ENCODE assay signal across 11 mouse cellular contexts in the genomic region with DNA sequence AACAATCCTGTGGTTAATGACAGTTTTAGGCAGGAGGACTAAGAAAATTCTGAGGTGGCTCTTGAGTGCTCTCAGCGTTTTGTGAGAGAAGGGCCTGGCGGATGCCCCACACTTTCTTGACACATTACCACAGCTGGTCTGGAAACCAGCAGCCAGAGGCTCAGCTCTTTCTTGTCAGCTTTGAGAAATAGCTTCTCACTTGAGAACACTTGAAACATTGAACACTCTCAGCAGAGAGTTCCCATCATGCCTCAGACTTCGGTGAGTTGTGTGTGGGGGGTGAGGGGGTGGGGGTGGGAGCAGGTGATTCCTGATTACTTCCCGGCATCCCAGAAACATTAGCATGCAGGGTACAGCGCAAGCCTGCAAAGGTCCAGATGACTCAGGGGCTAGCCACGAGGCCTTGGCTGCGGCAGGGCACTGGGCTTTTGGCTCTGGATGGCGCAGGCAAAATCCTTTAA.
DNase-seq lines count a peak whose midpoint lies in the region; ATAC-seq and TF ChIP-seq lines count a peak whose summit lies in the region.
"Had no signal": no experiment of that assay in that cellular context is flagged by ENCODE, and none has a peak within 500 bp of the region (broad histone marks: within the 10 kb centered on the region; RNA-seq: fewer than 3 reads in every experiment).

No protein-coding gene starts in this region.

- peak; percentile 45 for ATAC-seq in lung, embryonic 14.5 days (ENCODE audit: insufficient read depth)
- ATAC-seq in inflammation-experienced regulatory T-cells, adult 6 months, result no peak
- ATAC-seq: intestine, embryonic 16.5 days; liver, postnatal 0 days had no signal

- intact Hi-C loops in left cerebral cortex, adult 2 months (cut with DNase I), result no loop called here
- intact Hi-C loops in left cerebral cortex, postnatal 25 days (cut with DNase I), result loop anchor here (10.0 kb wide), 1 partner anchor 229 kb away; a partner anchor contains a TSS

- TF ChIP-seq POLR2A in kidney, adult 2 months (IDR thresholded peaks at IDR 0.05; ENCODE audit: low read depth, low read length), result no peak

- no peak for TF ChIP-seq CTCF in left cerebral cortex, adult 2 months (IDR thresholded peaks at IDR 0.05)
- TF ChIP-seq CTCF in lung, embryonic 14.5 days (IDR thresholded peaks at IDR 0.05; ENCODE audit: low read depth), result no peak
- no peak for TF ChIP-seq CTCF in kidney, adult 2 months (conservative IDR thresholded peaks at IDR 0.05; ENCODE audit: insufficient read depth, insufficient read length, low read depth, low read length)

- H3K27ac ChIP-seq in left cerebral cortex, adult 2 months, result peak overlapping the region; percentile 55
- H3K27ac ChIP-seq in lung, embryonic 14.5 days (ENCODE audit: low read depth), result peak overlapping the region; percentile 42
- H3K27ac ChIP-seq in kidney, adult 2 months (ENCODE audit: insufficient read depth, low read depth, low read length), result no peak overlapping the region

- no peak overlapping the region for H3K9ac ChIP-seq in lung, embryonic 14.5 days
- H3K9ac ChIP-seq: liver, postnatal 0 days had no signal

- no peaks in the 10 kb centered on the region for H3K27me3 ChIP-seq in lung, embryonic 14.5 days (ENCODE audit: insufficient read depth, low read length)
- H3K27me3 ChIP-seq in kidney, adult 2 months (replicated peaks; ENCODE audit: control insufficient read depth, insufficient read depth, low read length), result no peaks in the 10 kb centered on the region

- WGBS in lung, embryonic 14.5 days, result 28% methylated on average over 8 of the region's 8 CpGs
- 59% methylated on average over 8 of the region's 8 CpGs for WGBS in kidney, adult 2 months

- peak; percentile 27 for DNase-seq in embryo, embryonic 10.5 days (ENCODE audit: low spot score)
- no peak for DNase-seq in embryo, embryonic 10 days (ENCODE audit: low spot score)
- DNase-seq in left cerebral cortex, adult 2 months (ENCODE audit: extremely low spot score in 1 of 2, low spot score in 2 of 2), result no peak
- no peak for DNase-seq in left cerebral cortex, postnatal 25 days (ENCODE audit: low spot score in 2 of 2)
- DNase-seq in lung, embryonic 14.5 days, result peak; percentile 73
- DNase-seq in kidney, adult 2 months, result no peak
- no peak for DNase-seq in right cerebral cortex, postnatal 10 days (ENCODE audit: low spot score in 2 of 2)
- DNase-seq: B cell, adult 2 months; liver, postnatal 0 days had no signal

- H3K4me2 ChIP-seq in lung, embryonic 14.5 days, result no peak overlapping the region

- H3K9me3 ChIP-seq in lung, embryonic 14.5 days (ENCODE audit: low read depth, low read length), result no peaks in the 10 kb centered on the region

- no peak overlapping the region for H3K4me3 ChIP-seq in left cerebral cortex, adult 2 months
- no peak overlapping the region for H3K4me3 ChIP-seq in lung, embryonic 14.5 days (ENCODE audit: low read depth, low read length)
- H3K4me3 ChIP-seq in kidney, adult 2 months (ENCODE audit: insufficient read depth, low read depth, low read length), result no peak overlapping the region

- H3K4me1 ChIP-seq in lung, embryonic 14.5 days (ENCODE audit: insufficient read depth), result no peaks in the 10 kb centered on the region
- no peaks in the 10 kb centered on the region for H3K4me1 ChIP-seq in kidney, adult 2 months (ENCODE audit: control insufficient read depth, insufficient read depth, low read length)

- no peaks in the 10 kb centered on the region for H3K36me3 ChIP-seq in lung, embryonic 14.5 days (ENCODE audit: insufficient read depth)
- H3K36me3 ChIP-seq in kidney, adult 2 months (ENCODE audit: control insufficient read depth, insufficient read depth, low read length), result no peaks in the 10 kb centered on the region

Comparison
In these comparisons a context has a peak if more than half of its experiments do, and no peak if none do; other contexts are left out.
1. DNase-seq: peak in embryo, embryonic 10.5 days (single experiment) and lung, embryonic 14.5 days (single experiment); none in embryo, embryonic 10 days (single experiment), left cerebral cortex, adult 2 months (0 of 2), left cerebral cortex, postnatal 25 days (0 of 2), kidney, adult 2 months (single experiment) and right cerebral cortex, postnatal 10 days (0 of 2).